Mouse (Mus musculus) lung, postnatal 4 days (tissue): Measurements from ENCODE around the gene Grasp.

Experiments
- DNase-seq, 2 experiments: peaks; one replicate each; pipeline ENCODE4 v3.0.0; 2021

Gene Grasp

DNA sequence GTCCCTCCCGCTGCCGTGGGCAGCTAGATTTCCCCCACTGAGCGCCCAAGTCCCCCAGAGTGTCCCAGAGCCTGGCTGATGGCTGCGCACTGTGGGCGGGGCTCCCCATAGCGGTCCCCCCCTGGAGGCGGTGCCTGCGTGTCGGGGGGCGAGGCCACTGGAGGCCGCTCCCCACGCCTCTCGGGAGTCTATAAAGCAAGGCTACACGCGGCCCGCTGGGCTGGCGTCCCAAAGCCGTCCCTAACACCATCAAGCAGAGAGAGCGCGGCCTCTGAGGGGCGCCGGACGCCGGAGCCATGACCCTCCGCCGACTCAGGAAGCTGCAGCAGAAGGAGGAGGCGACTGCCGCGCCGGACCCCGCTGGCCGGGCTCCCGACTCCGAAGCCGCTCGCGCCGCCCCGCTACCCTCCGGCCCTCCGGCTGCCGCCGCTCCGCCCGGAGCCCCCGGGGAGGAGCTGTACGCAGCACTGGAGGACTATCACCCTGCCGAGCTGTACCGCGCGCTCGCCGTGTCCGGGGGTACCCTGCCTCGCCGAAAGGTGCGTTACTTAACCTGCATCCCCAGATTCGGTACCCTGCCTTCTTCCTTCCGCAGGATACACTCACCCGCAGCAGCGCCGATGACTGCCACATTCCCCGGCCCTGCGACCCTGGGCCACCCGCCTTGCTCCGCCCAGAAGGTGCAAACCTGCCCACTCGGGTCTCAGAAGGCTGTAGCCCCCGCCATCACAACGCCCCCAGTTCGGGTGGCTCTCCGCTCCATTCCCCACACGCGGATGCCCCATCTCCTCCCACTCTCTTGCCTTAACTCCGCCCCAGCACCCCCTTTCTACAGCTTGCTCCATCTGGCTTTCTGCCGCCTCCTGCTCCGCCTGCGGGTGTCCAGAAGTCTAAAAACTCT is at the start of gene Grasp:
Gene Grasp, plus strand, starts transcription at position 183 of the 901 bp plus-strand sequence.
- peak; percentile 95 to 96 for DNase-seq

DNA sequence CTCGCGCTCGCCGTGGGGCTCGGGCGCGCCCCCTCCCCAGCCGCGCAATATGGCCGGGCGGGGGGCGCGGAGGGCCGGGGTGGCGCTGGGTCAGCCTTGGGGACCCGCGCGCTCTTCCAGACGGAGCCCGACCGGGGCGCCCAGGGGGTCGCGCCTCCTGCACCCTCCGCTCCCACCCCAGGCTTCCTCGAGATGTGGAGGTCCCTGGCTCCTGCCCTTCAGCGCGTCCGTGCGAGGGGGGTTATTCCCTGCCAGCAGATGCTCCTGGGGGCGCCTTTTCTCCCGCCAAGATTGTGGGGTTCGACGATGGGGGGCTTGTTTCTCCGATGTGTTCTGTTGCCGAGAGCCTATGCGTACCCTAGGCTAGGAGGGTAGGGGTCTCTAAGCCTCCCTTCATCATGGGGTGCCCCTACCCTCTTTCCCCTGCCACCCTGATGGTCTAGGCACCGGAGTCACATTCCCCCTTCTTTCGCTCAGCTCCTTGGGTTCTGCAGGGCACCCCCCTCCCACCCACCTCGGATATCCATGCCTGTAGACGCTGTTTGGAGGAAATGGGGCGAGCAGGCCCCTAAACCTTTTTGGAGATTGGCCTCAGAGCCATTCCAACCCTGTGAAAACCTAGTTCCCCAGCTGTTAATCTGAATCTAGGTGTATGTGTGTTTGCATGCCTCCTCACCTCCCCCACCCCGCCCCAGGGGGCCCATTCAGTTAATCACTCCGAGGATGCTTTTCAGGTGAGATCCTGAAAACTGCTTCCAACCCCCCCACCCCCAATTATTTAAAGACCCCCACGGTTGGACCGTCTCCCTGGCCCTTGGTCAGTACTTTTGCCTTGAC is 49.5 kb upstream of the Grasp start:
- DNase-seq: peak in 1 of 2 experiments; percentile 44

DNA sequence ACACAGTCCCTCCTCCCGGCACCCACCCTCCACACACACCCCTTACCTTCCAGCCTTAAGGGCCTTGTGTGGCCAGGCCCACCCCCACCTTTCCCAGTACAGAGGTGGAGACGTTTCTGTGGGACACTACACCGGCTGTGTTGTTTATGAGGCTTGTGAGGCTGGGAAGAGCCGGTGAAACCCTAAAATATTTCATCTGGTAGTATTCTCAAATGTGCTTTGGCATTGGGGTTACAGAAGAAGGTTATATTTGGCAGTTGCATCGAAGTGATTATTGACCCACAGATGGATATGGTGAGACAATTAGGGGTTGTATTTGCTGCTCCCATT is 48.9 kb upstream of the Grasp start:
- no peak for DNase-seq

DNA sequence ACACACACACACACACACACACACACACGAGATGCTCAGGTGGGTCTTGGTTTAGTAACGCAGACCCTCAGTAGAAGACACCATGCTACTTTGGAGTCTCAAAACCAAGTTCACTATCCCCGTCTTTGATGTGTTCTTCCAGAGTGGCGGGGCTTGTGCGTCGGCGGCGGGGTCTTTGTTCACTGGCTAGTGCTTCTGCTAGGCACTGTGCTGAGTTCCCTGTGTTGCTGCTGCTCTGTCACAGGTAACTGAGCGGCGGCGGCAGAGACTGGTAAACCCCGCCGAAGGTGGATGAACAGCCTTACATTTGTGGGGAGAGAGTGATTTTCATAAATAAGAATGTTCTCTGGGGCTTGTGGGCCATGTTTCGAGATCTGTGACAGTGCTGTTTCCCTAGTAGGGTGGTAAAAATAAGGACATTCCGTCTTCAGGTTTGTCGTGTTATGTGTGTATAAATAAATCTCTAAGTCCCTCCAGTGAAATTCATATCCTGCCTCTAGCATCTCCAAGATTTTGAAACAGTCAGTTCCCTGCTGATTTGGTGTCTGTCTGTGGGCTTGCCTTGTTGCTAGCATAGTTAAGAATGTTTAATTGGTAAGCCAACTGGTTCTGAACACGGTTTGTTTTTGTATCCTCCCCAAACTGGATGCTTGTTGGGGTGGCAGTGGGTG is 48.2 kb upstream of the Grasp start:
- DNase-seq: no peak

DNA sequence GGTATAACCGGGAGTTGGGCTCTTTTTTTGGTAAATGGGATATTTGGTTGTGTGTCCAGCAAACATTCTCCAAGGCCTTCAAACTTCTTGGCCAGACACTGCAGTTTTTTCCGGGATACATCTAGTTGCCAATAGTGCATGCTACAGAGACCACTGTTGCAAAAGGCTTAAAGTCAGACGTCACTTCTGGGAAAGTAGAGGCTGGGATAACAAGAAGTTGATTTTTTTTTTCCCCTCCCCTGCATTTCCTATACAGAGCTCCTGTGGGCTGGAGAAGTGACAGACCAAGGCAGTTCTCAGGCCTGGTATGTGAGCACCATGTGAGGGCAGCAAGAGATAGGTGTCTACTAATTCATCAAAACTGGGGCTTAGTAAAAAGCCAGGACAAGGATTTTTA is 47.7 kb upstream of the Grasp start:
- DNase-seq: no peak

DNA sequence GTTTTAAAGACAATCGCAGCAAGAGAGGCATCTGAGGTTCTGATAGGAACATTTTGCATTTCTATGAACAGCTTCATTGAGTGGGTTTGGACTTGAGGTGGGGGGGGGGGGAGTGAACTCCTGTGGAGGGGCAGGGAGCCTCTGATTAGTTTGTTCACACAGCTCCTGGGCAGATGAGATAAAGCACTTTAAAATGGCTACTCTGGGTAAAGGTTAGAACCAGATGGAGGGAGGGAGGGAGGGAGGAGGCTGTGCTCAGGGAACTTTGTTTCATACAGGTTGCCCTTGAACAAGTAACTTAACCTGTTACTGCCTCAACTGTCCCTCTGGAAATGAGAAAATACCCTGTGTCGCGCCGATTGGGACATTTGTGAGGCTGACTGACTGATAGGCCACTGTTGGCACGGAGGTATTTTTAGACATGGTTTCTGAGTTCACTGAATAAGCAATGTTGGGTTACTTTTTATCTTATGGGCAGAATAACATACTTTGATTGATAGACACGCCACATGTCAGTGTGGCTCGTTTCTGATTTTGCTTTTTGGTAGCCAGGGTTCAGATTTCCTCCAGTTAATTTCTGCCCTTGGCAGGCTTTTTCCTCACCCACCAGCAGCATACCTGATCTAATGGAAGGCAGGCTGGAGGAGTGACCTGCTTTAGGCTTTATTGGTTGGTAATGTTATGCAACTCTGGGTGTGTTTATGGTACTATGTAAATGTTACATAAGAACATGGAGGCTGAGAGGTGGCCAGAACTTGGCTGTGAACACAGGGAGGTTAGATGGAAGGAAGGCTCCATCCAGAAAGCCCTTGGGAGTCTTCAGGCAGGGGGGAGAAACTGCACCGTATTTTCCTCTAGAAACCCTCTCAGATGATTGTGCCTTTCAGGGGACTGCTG is 46.9 kb upstream of the Grasp start:
- no peak for DNase-seq

DNA sequence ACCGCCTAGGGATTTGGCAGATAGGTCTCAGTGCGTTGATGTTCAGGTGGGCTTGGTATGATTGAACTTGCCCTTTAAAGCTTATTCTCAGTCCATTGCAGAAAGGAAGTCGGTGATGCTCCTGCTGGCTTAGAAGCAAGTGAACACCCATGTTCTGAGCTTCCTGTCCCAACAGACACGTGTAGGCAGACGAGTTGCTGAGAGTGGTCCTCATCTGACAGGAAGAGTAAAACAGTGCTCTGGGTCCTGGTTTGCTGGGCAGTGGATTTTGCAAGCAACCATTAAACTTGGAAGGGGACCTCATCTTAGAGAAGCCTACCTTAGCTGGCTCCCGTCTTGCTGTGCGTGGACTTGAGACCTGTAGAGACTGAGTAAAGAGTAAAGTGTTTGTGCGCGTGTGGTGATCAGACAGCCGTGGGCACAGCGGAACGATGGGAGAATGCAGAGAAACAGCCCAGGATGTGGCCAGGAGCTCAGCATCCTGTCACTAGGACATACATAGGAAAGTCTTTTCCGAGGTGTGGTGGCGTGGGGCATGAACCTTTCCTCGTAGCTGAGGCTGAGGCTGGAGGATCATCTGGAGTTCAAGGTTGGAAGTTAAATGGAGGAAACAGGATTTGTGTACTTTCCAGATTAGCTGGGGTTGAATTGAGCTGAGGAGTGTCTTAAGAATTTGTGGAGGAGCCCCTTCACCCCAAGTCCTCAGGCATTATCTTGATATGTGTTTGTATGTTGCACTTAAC is 43.5 kb upstream of the Grasp start:
- peak in 1 of 2 experiments; percentile 39 for DNase-seq

DNA sequence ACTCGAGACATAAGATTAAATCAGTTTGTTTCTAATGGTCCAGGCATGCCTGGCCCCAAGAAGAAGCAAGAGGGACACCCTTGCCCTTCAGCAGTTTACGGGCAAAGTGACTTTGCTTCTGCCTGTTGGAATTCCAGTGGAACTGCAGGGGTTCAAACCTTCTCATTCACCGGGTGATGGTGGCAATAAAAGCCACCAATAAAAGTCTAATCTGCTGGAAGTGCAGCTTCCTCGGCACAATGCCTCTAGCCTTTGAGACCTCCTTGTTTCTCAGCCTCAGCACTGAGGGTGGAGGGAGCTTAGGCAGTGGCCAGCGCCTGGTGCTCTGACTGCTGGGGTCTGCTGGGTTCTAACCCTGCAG is 42.9 kb upstream of the Grasp start:
- DNase-seq: no peak

DNA sequence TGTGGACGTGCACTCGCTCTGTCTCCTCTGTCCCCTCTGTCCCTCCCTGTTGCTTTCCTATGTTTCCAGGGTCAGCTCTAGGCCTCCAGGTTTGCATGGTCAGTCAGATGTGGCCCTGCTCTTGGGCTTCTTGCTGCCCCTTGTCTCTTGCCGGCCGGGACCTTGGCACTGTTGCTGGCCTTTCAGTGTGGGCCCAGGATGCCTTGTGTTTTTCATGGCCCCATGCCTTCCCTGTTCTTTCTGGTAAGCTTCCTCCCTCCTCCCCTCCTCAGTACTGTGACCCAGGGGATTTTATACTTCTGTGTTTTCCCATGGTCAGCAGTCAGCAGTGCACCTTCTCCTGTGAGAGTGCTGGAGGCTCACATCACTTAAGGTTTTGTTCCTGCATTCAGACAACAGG is 42.5 kb upstream of the Grasp start:
- DNase-seq: no peak

DNA sequence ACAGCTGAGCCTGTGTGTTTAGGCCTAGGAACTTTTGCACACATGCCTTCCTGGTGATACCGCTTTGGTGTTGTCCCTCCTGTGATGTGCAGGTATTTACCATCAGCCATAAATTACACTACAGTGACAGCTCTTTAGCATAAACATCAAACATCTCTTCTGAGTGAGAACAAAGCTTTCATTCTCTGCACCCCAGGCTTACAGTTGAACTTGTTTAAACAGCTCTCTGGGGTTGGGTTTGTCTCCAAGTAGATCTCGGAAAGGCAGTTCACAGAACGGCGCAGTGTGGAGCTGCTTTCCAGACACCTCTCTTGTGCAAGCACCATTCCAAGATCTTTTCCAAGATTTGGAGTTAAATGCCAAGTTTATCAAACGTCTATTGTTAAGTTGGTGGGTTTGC is 41.3 kb upstream of the Grasp start:
- DNase-seq: no peak

DNA sequence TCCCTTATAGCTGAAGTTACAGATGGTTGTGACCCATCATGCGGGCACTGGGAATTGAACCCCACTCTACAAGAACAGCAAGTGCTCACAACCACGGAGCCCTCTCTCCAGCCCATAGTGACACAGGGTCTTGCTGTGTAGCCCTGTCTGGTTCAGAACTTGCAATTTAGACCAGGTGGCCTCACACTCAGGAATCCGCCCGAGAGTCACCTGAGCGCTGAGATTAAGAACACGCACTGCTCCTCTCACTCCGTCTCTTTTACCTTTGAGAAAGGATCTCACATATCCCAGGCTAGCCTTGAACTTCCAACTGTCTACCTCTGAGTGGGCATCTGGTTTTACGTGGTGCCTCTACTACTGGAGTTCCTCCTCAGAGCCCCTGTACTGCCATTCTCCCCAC is 39.7 kb upstream of the Grasp start:
- DNase-seq: no peak

DNA sequence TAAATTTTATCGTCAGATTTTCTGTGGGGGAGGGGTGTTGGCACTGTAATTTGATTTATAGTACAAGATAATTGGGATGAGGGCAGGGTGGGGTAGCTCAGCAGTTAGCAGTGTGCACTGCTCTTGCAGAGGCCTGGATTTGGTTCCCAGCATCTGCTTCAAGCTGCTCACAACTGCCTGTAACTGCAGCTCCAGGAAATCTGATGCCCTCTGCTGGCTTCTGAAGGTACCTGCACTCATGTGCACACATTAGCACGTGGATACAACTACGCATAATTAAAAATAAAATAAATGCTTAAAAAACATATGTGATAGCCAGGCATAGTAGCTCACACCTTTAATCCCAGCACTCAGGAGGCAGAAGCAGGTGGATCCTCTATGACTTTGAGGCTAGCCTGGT is 38.4 kb upstream of the Grasp start:
- no peak for DNase-seq

DNA sequence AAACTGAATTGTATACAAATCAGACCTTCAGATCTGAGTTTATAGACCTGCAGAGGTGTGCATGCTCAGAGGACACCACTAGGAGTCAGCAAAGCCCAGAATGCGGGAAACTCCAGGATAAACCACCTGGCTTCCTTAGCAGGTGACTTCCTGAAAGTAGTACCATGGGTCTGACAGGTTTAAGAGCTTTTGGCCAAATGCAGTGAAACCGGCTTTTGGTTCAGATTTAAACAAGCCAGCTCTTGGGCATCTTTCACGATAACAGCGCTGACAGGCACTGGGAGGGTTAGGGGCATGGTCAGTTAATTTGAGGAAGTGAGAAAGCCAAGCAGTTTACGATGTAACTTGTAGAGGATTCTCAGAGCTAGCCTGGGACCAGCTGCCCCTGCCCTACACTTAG is 36.1 kb upstream of the Grasp start:
- peak in 1 of 2 experiments; percentile 40 for DNase-seq

DNA sequence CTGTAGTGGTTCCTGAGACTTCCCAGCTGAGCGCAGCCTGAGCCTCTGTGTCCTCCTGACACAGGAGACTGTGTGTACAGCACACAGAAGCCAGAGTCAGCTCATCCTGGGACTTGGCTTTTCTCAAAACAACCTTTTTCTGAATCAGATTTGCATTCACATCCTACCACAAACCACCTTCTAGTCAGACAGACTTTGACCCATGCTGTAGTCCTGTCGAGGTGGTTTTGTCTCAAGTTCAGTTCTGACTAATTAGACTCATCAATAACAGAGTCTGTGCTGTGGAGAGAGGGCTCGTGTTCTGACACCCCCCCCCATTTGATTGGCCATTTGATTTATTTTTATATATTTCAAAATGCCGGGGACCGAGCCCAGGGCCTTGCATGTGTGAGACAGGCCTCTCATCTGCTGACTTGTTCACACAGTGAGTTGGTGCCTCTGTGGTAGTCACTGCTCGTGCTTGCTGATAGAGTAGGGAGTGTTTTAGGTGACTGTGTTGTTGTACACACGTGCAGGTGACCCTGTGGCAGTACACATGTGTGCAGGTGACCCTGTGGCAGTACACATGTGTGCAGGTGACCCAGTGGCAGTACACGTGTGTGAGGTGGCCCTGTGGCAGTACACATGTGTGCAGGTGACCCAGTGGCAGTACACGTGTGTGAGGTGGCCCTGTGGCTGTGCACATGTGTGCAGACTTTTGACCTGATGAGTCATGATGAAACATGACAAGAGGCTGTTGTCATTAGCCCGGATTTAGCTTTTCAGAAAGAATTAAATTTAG is 33.8 kb upstream of the Grasp start:
- no peak for DNase-seq

DNA sequence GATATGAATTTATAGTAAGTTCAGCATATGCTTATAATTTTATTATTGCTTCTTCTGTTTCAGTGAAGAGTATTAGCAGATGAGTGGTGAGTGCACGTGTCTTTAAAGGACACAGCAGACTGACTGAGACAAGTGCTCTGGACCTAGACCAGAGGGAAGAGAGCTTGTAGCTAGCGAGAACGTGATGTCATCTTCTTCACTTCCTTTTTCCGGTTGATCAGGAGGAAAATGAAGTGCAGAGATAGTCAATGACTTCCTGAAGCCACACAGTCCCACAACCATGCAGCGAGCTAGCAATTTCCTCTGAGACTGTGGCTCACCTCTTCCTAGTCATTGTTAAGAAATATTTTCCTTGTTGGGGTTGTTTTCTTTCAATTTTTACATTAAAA is 33.2 kb upstream of the Grasp start:
- no peak for DNase-seq

DNA sequence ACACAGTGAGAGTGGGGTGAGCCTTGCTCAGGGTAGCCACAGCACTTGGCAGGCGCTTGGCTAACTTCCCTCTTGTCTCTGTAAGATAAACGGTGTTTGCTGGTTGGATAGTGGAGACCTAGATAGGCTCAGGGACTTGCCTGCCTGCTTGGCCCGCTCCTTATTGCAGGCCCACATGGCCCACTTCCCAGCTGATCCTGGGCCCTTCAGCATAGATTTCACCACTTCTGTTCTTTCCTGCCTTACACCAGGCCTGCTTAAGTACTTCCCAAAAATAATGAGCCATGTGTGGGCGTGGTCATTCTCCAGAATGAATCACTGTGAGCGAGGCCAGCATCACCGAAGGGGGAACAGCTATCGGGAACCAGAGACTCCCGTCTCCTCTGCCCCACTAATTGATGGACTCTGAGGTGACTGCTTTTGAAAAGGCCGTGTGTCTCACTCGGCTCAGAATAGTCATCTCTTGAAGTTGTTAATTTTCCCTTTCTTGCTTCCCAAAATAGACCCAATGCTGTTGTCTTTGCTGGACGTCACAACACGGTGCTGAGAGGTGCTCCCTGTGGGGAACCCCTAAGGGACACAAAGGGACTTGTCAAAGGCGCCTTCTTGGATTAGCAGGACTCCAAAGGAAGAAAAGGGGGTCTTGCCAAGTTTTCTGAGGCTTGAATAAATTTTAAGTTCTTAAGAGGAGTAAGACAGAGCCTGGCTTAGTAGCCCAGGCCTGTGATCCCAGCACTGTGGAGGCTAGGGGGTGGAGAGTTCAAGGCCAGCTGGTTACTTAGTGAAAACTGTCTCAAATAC is 32.3 kb upstream of the Grasp start:
- peak; percentile 76 to 78 for DNase-seq

DNA sequence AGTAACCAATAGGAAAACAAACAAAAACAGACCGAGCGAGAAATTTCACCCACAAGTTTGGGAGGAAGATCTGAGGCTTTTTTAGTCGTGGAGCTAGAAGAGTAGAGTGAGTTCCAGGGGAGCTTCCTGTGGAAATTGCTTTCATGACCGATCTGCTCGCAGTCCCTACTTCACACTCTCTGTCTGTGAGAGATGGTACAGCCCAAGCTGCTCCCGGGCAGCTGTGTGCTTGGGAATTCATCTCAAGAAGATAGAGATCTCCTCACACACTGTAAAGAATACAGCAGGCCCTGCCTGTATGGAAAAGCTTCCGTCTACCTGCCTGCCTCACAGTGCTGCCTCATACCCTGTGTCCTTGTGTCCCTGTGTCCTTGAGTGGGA is 31.7 kb upstream of the Grasp start:
- no peak for DNase-seq

DNA sequence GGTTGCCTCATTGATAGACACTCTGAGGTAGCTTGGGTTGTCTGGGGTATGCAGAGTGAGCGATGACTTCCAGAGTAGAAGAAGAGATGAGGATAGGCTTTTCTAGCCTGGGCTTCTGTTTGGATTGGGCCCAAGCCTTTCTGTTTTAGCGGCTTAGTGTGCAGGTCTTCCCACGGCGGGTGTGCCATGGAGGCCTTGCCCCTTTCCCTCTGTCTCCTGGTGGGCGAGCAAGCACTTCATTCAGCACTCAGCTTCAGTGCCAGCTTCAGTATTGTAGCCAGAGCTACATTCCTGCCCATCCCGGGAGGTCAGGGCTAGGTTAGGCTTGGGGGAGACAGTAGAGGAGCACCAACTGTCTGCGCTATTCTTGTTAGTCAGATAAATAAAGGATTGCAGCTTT is 31.3 kb upstream of the Grasp start:
- DNase-seq: no peak

DNA sequence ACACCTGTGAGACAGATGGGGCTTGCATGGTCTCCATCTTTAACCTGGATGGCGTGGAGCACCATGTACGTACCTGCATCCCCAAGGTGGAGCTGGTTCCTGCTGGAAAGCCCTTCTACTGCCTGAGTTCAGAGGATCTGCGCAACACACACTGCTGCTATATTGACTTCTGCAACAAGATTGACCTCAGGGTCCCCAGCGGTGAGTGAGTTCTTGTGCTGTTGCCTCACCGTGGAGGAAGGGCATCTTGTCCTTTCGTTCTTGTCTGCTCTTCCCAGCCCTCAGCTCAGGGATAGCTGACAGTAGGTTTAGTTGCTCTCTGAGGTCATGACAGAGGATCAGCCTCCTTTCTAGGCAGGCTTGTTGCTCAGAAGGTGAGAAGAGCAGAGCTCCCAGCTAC is 30.0 kb upstream of the Grasp start:
- no peak for DNase-seq
